Mouse (Mus musculus) neutrophil, adult 5-6 weeks (primary cell): ENCODE measurements around the gene Cnih1. TPM values are rescaled to one million over a fixed set of nuclear protein-coding genes. Genes with fewer than 3 reads are reported as not detected.
"Not testable (repeated sequence)": the region's sequence is repeated elsewhere in the genome, so short reads cannot be mapped to it uniquely, and the experiment has no call there.

ENCODE experiments used
- ATAC-seq: fragments of 151-379, 151-347 bp; 2 replicates; pipeline ENCODE4 v1.8.0; 2017; ENCODE audit warnings: mild to moderate bottlenecking, moderate TSS enrichment; ENCODE audit not compliant: insufficient number of reproducible peaks, poor library complexity, low FRiP score, severe bottlenecking; ENCODE audit errors: extremely low read depth
- total RNA-seq: library from RNA; stranded (forward); fragments of 200-1000 nt; gene quantifications from 2 replicates; pipeline ENCODE4 v1.2.3, GENCODE M21; 2017

The Cnih1 gene
- total RNA-seq, 1 experiment from 2014 or later, result 18.7 TPM

- not testable (repeated sequence) for ATAC-seq
Measured at GRCm38 (mm10) chr14:46737346-46737745, 50.9 kb downstream of the Cnih1 start.

- no peak for ATAC-seq
Measured at GRCm38 (mm10) chr14:46736366-46736765, 51.8 kb downstream of the Cnih1 start.

- no peak for ATAC-seq
Measured at GRCm38 (mm10) chr14:46734761-46735455, 53.3 kb downstream of the Cnih1 start.

DNA sequence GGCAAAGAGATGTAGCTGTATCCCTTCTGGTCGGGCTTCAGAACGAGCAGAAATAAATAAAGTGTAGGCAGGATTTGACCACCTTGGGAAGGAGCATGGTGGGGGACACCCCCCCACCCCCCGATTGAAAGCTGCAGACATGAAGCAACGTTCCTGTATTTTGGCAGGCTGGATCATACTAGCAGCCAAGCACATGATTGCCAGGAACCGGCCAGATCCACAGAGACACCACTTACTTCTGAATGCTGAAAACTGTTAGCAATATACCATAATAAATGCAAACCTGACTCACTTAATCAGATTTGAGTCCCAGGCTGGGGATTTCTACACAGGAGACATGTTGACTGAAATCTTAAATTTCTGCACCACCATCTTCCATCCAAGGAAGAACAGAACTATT lies 53.9 kb downstream of the Cnih1 start:
- no peak for ATAC-seq

DNA sequence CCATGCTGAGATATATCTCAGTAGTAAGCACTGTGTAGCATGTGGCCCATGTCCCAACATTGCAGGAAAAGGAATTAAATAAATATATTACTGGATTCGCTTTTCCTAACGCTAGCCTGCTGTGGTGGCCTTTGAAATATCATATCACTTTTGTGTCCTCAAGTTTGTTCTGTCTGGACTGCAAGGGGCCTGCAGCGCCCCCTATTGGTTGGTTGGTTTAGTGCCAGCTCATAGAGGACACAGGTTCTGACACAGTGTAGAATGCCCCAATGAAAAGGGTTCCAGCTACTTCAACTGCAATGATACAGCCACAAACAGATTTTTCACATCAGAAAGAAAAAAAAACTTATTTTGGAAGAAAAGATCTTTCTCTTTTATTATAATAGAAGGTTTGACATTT lies 62.5 kb downstream of the Cnih1 start:
- ATAC-seq, result no peak

Other genes with a start within 250 kb of the Cnih1 start
- gene Cdkn3, start 27.9 kb downstream of the Cnih1 start, total RNA-seq, result 2.1 and 4.3 TPM in 2 replicates
- 117 and 122 TPM in 2 replicates for gene Gmfb, start 33.8 kb upstream of the Cnih1 start, total RNA-seq
- 11.6 and 15.8 TPM in 2 replicates for gene Cgrrf1, start 43.7 kb upstream of the Cnih1 start, total RNA-seq
- not detected in 2 replicates for gene Samd4, start 94.4 kb upstream of the Cnih1 start, total RNA-seq